16 mouse cellular contexts compared by ENCODE assay signal in the genomic region with DNA sequence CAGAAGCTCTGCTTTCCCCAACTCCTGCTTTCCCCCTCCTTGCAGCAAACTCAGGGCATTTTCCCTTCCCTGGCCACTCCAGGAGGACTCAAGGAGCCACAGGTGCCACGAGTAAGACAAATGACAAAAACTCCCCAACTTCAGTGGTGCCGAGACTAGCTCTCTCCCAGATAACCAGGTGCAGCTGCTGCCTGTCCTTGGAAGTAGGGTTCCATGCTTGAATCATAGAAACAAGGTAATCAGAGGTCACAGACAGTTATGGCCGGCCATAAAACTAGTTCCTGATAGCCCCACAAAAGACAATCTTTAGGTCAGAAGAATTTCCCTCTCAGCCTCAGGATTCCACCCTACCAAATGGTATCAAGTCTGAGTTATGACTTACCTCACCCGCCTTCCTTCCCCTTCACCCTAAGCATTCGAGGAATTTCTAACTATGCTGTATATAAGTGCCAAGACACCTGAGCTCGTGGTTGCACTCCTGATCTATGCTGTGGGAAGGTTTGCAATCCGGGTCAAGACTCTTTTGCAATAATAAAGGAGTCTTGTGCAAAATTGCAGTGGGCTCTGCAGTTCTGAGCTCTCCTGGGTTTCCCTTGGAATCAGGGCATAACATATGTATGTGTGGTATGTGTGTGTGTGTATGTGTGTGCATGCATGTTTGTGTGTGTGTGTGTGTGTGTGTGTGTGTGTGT.
"Had no signal": no experiment of that assay in that cellular context is flagged by ENCODE, and none has a peak within 500 bp of the region (broad histone marks: within the 10 kb centered on the region; RNA-seq: fewer than 3 reads in every experiment).

No protein-coding gene starts in this region.

- H3K27me3 ChIP-seq: liver, embryonic 13.5 days; midbrain, embryonic 12.5 days; neural tube, embryonic 13.5 days had no signal

- H3K9me3 ChIP-seq: limb, embryonic 12.5 days; liver, embryonic 13.5 days; midbrain, embryonic 12.5 days; neural tube, embryonic 13.5 days had no signal

- H3K27ac ChIP-seq: layer of hippocampus, adult 2 months; limb, embryonic 12.5 days; liver, embryonic 13.5 days; macrophage; midbrain, embryonic 12.5 days; neural tube, embryonic 13.5 days had no signal

- H3K36me3 ChIP-seq: limb, embryonic 12.5 days; liver, embryonic 13.5 days; midbrain, embryonic 12.5 days; neural tube, embryonic 13.5 days had no signal

- H3K4me1 ChIP-seq: liver, embryonic 13.5 days; neural tube, embryonic 13.5 days had no signal

- H3K4me3 ChIP-seq: layer of hippocampus, adult 2 months; limb, embryonic 12.5 days; liver, embryonic 13.5 days; midbrain, embryonic 12.5 days; neural tube, embryonic 13.5 days had no signal

- H3K4me2 ChIP-seq: limb, embryonic 12.5 days; liver, embryonic 13.5 days; midbrain, embryonic 12.5 days; neural tube, embryonic 13.5 days had no signal

- DNase-seq: kidney, adult 18-20 months; kidney, postnatal 10 days; kidney, postnatal 4 days; liver; liver, embryonic 13.5 days; liver, postnatal 0 days; retina, postnatal 1 day; right cerebral cortex, postnatal 4 days; thymus, adult 18-20 months; thymus, postnatal 25 days had no signal

- H3K9ac ChIP-seq: limb, embryonic 12.5 days; liver, embryonic 13.5 days; liver, postnatal 0 days; midbrain, embryonic 12.5 days; neural tube, embryonic 13.5 days had no signal

- ATAC-seq: liver, postnatal 0 days; midbrain, embryonic 16.5 days had no signal
